Mouse (Mus musculus) MEL (cell line): ENCODE measurements at regions not wholly inside any gene's neighbourhood (a gene's known extent, or its start where the extent isn't known, plus 50 kb on each side); places are given as distances from the start of the nearest gene placed in this dataset.

Source experiments
- DNase-seq: peaks from one replicate; pipeline ENCODE4 v3.0.0; 2011; ENCODE audit warnings: low read depth, low spot score
- H3K27ac ChIP-seq: 2 replicates; pipeline ENCODE4 v1.5.1; 2012; ENCODE audit warnings: low read depth, mild to moderate bottlenecking, control low read depth, low read length, moderate library complexity; ENCODE audit not compliant: control insufficient read depth
- H3K27me3 ChIP-seq, 2 experiments: fragments of 150-350 bp in 1 of 2; sonication (generic) in 1 of 2; 2 replicates each; pipeline ENCODE4 v1.6.1; 2012; ENCODE audit warnings: low read length in 2 of 2, mild to moderate bottlenecking in 2 of 2, improper control_type of control experiment in 1 of 2, moderate library complexity in 1 of 2; ENCODE audit not compliant: insufficient read depth in 2 of 2, control insufficient read depth in 1 of 2
- H3K36me3 ChIP-seq, 2 experiments: 2 replicates each; pipeline ENCODE4 v1.6.1; 2012 to 2014; ENCODE audit warnings: low read length in 2 of 2, improper control_type of control experiment in 1 of 2, inconsistent platforms in 1 of 2, mild to moderate bottlenecking in 1 of 2; ENCODE audit not compliant: insufficient read depth in 2 of 2, control insufficient read depth in 1 of 2
- H3K4me1 ChIP-seq, 2 experiments: fragments of 150-350 bp in 1 of 2; sonication (generic) in 1 of 2; 2 replicates each; pipeline ENCODE4 v1.6.1; 2012; ENCODE audit warnings: low read length in 2 of 2, improper control_type of control experiment in 1 of 2, mild to moderate bottlenecking in 1 of 2; ENCODE audit not compliant: insufficient read depth in 2 of 2, control insufficient read depth in 1 of 2
- H3K4me3 ChIP-seq, 2 experiments: fragments of 150-350 bp in 1 of 2; sonication (generic) in 1 of 2; 2 replicates each; pipeline ENCODE4 v1.5.1; 2012; ENCODE audit warnings: low read depth in 2 of 2, low read length in 2 of 2, mild to moderate bottlenecking in 2 of 2, moderate library complexity in 2 of 2, control low read depth in 1 of 2, improper control_type of control experiment in 1 of 2; ENCODE audit not compliant: control insufficient read depth in 1 of 2, insufficient read depth in 1 of 2
- H3K79me2 ChIP-seq: 2 replicates; pipeline ENCODE4 v1.6.1; 2012; ENCODE audit warnings: mild to moderate bottlenecking, low read length, moderate library complexity; ENCODE audit not compliant: control insufficient read depth, poor library complexity, insufficient read depth
- H3K9ac ChIP-seq: 2 replicates; pipeline ENCODE4 v1.6.1; 2012; ENCODE audit warnings: low read depth, mild to moderate bottlenecking, control low read depth, low read length, moderate library complexity; ENCODE audit not compliant: control insufficient read depth, poor library complexity, severe bottlenecking
- H3K9me3 ChIP-seq: fragments of 150-350 bp; sonication (generic); replicated peaks from 2 replicates; pipeline ENCODE4 v1.6.1; 2012; ENCODE audit warnings: mild to moderate bottlenecking, low read length, improper control_type of control experiment, moderate library complexity; ENCODE audit not compliant: insufficient read depth
- E2F4 ChIP-seq: IDR thresholded peaks from 2 replicates; pipeline ENCODE4 v1.6.1; 2011; ENCODE audit warnings: low read depth, low read length, improper control_type of control experiment, borderline replicate concordance
- ELF1 ChIP-seq: IDR thresholded peaks from 2 replicates; pipeline ENCODE4 v1.6.1; 2014; ENCODE audit warnings: low read depth, mild to moderate bottlenecking, inconsistent platforms, low read length, improper control_type of control experiment, moderate library complexity
- EP300 ChIP-seq, 2 experiments: IDR thresholded peaks; 2 replicates each; pipeline ENCODE4 v1.6.1; 2011; ENCODE audit warnings: improper control_type of control experiment in 2 of 2, low read length in 2 of 2, low read depth in 1 of 2, mild to moderate bottlenecking in 1 of 2
- GATA1 ChIP-seq: IDR thresholded peaks from 2 replicates; pipeline ENCODE4 v1.6.1; 2011; ENCODE audit warnings: low read depth, low read length, improper control_type of control experiment
- JUND ChIP-seq: IDR thresholded peaks from 2 replicates; pipeline ENCODE4 v1.6.1; 2011; ENCODE audit warnings: low read depth, mild to moderate bottlenecking, improper control_type of control experiment, low read length
- KAT2A ChIP-seq: conservative IDR thresholded peaks from 2 replicates; pipeline ENCODE4 v1.6.1; 2012; ENCODE audit warnings: low read depth, low read length, improper control_type of control experiment, inconsistent platforms
- MAFK ChIP-seq: IDR thresholded peaks from 2 replicates; pipeline ENCODE4 v1.6.1; 2011; ENCODE audit warnings: low read depth, mild to moderate bottlenecking, low read length, improper control_type of control experiment, borderline replicate concordance
- MAX ChIP-seq: IDR thresholded peaks from 2 replicates; pipeline ENCODE4 v1.6.1; 2011; ENCODE audit warnings: low read length, improper control_type of control experiment
- MAZ ChIP-seq: IDR thresholded peaks from 2 replicates; pipeline ENCODE4 v1.6.1; 2012; ENCODE audit warnings: low read depth, mild to moderate bottlenecking, inconsistent platforms, low read length, improper control_type of control experiment
- MYB ChIP-seq: IDR thresholded peaks from 2 replicates; pipeline ENCODE4 v1.6.1; 2011; ENCODE audit warnings: mild to moderate bottlenecking, low read depth, low read length, improper control_type of control experiment
- MYC ChIP-seq: IDR thresholded peaks from 2 replicates; pipeline ENCODE4 v1.6.1; 2011; ENCODE audit warnings: low read depth, mild to moderate bottlenecking, low read length, improper control_type of control experiment, moderate library complexity
- NELFE ChIP-seq: IDR thresholded peaks from 2 replicates; pipeline ENCODE4 v1.6.1; 2011; ENCODE audit warnings: low read depth, low read length, improper control_type of control experiment
- POLR2A ChIP-seq, 2 experiments: IDR thresholded peaks; 2 replicates each; pipeline ENCODE4 v1.6.1; 2011 to 2012; ENCODE audit warnings: low read length in 2 of 2, mild to moderate bottlenecking in 2 of 2, control low read depth in 1 of 2, improper control_type of control experiment in 1 of 2, low read depth in 1 of 2, moderate library complexity in 1 of 2; ENCODE audit not compliant: control insufficient read depth in 1 of 2, insufficient read depth in 1 of 2, poor library complexity in 1 of 2
- RCOR1 ChIP-seq: IDR thresholded peaks from 2 replicates; pipeline ENCODE4 v1.6.1; 2012; ENCODE audit warnings: low read depth, mild to moderate bottlenecking, inconsistent platforms, low read length, improper control_type of control experiment
- SIN3A ChIP-seq: IDR thresholded peaks from 2 replicates; pipeline ENCODE4 v1.6.1; 2012; ENCODE audit warnings: low read length, improper control_type of control experiment, inconsistent platforms
- SMC3 ChIP-seq: IDR thresholded peaks from 2 replicates; pipeline ENCODE4 v1.6.1; 2011; ENCODE audit warnings: low read depth, low read length, improper control_type of control experiment
- TAL1 ChIP-seq: IDR thresholded peaks from 2 replicates; pipeline ENCODE4 v1.6.1; 2012; ENCODE audit warnings: mild to moderate bottlenecking, inconsistent platforms, low read length, moderate library complexity, mixed read lengths
- TBP ChIP-seq: IDR thresholded peaks from 2 replicates; pipeline ENCODE4 v1.8.0; 2011; ENCODE audit warnings: low read depth, low read length, improper control_type of control experiment
- ZKSCAN1 ChIP-seq: IDR thresholded peaks from 2 replicates; pipeline ENCODE4 v1.6.1; 2012; ENCODE audit warnings: low read depth, mild to moderate bottlenecking, inconsistent platforms, low read length, improper control_type of control experiment, moderate library complexity
- ZNF384 ChIP-seq: IDR thresholded peaks from 2 replicates; pipeline ENCODE4 v1.6.1; 2012; ENCODE audit warnings: low read depth, mild to moderate bottlenecking, inconsistent platforms, low read length, improper control_type of control experiment

- H3K36me3 ChIP-seq, result no peaks in the 10 kb centered on the region
- no peak for TF ChIP-seq MYB
- TF ChIP-seq MYC, result no peak
- TF ChIP-seq EP300 (IDR thresholded peaks at IDR 0.05; ENCODE audit: low read depth in 1 of 2, low read length in 2 of 2), result no peak
- TF ChIP-seq SIN3A, result no peak
- no peak for TF ChIP-seq MAFK
- no peak for TF ChIP-seq ZKSCAN1
- TF ChIP-seq TAL1, result no peak
- TF ChIP-seq RCOR1, result no peak
- TF ChIP-seq SMC3, result no peak
- no peak for TF ChIP-seq ELF1
- TF ChIP-seq ZNF384, result no peak
- no peak for TF ChIP-seq TBP
- no peak for TF ChIP-seq POLR2A (IDR thresholded peaks at IDR 0.05; ENCODE audit: control insufficient read depth in 1 of 2, insufficient read depth in 1 of 2, low read depth in 1 of 2, low read length in 2 of 2, poor library complexity in 1 of 2)
- TF ChIP-seq KAT2A, result no peak
- TF ChIP-seq E2F4, result no peak
- no peaks in the 10 kb centered on the region for H3K9me3 ChIP-seq
- H3K9ac ChIP-seq, result no peak overlapping the region
- no peak overlapping the region for H3K4me3 ChIP-seq
- H3K4me1 ChIP-seq, result no peaks in the 10 kb centered on the region
- no peaks in the 10 kb centered on the region for H3K79me2 ChIP-seq
- H3K27ac ChIP-seq, result no peak overlapping the region
- H3K27me3 ChIP-seq, result no peaks in the 10 kb centered on the region
- no peak for DNase-seq
These were observed 214.5 kb upstream of the Eci2 start for GRCm38 (mm10) chr13:35241443-35241842.

DNA sequence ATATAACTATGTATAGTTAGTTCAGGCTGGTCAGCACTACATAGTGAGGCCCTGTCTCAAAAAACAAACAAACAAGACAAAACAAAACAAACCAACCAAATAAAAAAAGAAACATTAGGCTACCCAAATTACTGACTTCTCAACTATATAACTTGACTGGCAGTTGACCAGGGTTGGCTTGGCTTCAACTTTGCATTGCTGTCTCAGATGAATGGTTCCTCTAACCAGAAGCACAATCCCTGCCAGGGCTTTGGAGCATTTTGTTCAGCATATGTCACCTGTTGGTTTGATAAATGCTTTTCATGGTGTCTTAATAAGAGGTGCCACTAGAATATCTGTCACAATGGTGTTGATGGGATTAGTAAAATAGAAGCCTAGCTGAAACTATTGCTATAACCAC, 217.1 kb upstream of the Eci2 start:
- Histone ChIP-seq H3K27ac (no peak overlapping the region), H3K4me3 (no peak overlapping the region), H3K4me1 (no peaks in the 10 kb centered on the region), H3K9me3 (no peaks in the 10 kb centered on the region), H3K79me2 (no peaks in the 10 kb centered on the region), H3K36me3 (no peaks in the 10 kb centered on the region), H3K9ac (no peak overlapping the region), H3K27me3 (no peaks in the 10 kb centered on the region)
- DNase-seq, result no peak
- TF ChIP-seq MAX (no peak), JUND (no peak), E2F4 (no peak), NELFE (no peak), MAZ (no peak), GATA1 (no peak)
